Comparison of ENCODE assay signal across 8 mouse cellular contexts in genomic region chr1:57429786-57430483, GRCm38 (mm10). TPM values are rescaled to one million over a fixed set of nuclear protein-coding genes. Genes with fewer than 3 reads are reported as not detected.
DNase-seq lines count a peak whose midpoint lies in the region; ATAC-seq and TF ChIP-seq lines count a peak whose summit lies in the region.

No protein-coding gene starts in this region.

- no peak for TF ChIP-seq POLR2A in limb, embryonic 14.5 days (IDR thresholded peaks at IDR 0.05; ENCODE audit: borderline replicate concordance, extremely low read depth, insufficient read depth, insufficient read length)

- no peaks in the 10 kb centered on the region for H3K9me3 ChIP-seq in liver, embryonic 11.5 days (ENCODE audit: control insufficient read depth, low read length)
- no peaks in the 10 kb centered on the region for H3K9me3 ChIP-seq in embryonic facial prominence, embryonic 10.5 days
- H3K9me3 ChIP-seq in heart, embryonic 15.5 days (replicated peaks): no peaks in the 10 kb centered on the region
- H3K9me3 ChIP-seq in limb, embryonic 14.5 days (ENCODE audit: control insufficient read depth, low read length): no peaks in the 10 kb centered on the region
- no peaks in the 10 kb centered on the region for H3K9me3 ChIP-seq in stomach, embryonic 15.5 days

- peak; percentile 10 for DNase-seq in liver
- DNase-seq in liver, embryonic 11.5 days (ENCODE audit: low spot score): no peak
- DNase-seq in embryonic facial prominence, embryonic 10.5 days (ENCODE audit: low spot score): peak; percentile 48
- peak; percentile 61 for DNase-seq in limb, embryonic 14.5 days (ENCODE audit: low spot score)
- no peak for DNase-seq in ovary, postnatal 36 days (ENCODE audit: low spot score)
- no peak for DNase-seq in thymus, postnatal 14 days

- H3K9ac ChIP-seq in liver, embryonic 11.5 days (ENCODE audit: low read depth, low read length): no peak overlapping the region
- no peak overlapping the region for H3K9ac ChIP-seq in heart, embryonic 15.5 days
- H3K9ac ChIP-seq in limb, embryonic 14.5 days (ENCODE audit: low read depth, low read length, severe bottlenecking): no peak overlapping the region
- no peak overlapping the region for H3K9ac ChIP-seq in stomach, embryonic 15.5 days

- no peaks in the 10 kb centered on the region for H3K27me3 ChIP-seq in liver, embryonic 11.5 days (replicated peaks; ENCODE audit: control insufficient read depth, insufficient read depth, low read length)
- H3K27me3 ChIP-seq in embryonic facial prominence, embryonic 10.5 days (replicated peaks; ENCODE audit: low read depth, poor library complexity, severe bottlenecking): no peaks in the 10 kb centered on the region
- no peaks in the 10 kb centered on the region for H3K27me3 ChIP-seq in heart, embryonic 15.5 days
- no peaks in the 10 kb centered on the region for H3K27me3 ChIP-seq in limb, embryonic 14.5 days (ENCODE audit: control insufficient read depth, insufficient read depth, low read length)
- H3K27me3 ChIP-seq in stomach, embryonic 15.5 days (replicated peaks): no peaks in the 10 kb centered on the region

- no peak overlapping the region for H3K4me3 ChIP-seq in liver, embryonic 11.5 days (ENCODE audit: low read depth, low read length)
- H3K4me3 ChIP-seq in embryonic facial prominence, embryonic 10.5 days: peak overlapping the region; percentile 41
- H3K4me3 ChIP-seq in heart, embryonic 15.5 days: peak overlapping the region; percentile 28
- H3K4me3 ChIP-seq in limb, embryonic 14.5 days (replicated peaks; ENCODE audit: low read length): no peak overlapping the region
- 0 out of 2 replicates have a peak overlapping the region, but pooled peaks have one; percentile 16 for H3K4me3 ChIP-seq in stomach, embryonic 15.5 days (replicated peaks)

- ATAC-seq in liver, embryonic 11.5 days (replicated peaks; ENCODE audit: low FRiP score): no peak
- ATAC-seq in heart, embryonic 15.5 days (replicated peaks; ENCODE audit: insufficient number of reproducible peaks, insufficient read depth, low FRiP score, low read depth): no peak
- ATAC-seq in limb, embryonic 14.5 days (ENCODE audit: low FRiP score, low read depth): peak; percentile 41; the same call in 1 of the 2 replicates
- ATAC-seq in stomach, embryonic 15.5 days (ENCODE audit: insufficient read depth, low FRiP score, low read depth): no peak; the same call in 1 of the 2 replicates

- WGBS in liver, embryonic 11.5 days: 20% methylated on average over 12 of the region's 12 CpGs
- WGBS in embryonic facial prominence, embryonic 10.5 days: 4% methylated on average over 12 of the region's 12 CpGs
- 31% methylated on average over 12 of the region's 12 CpGs for WGBS in heart, embryonic 15.5 days
- WGBS in limb, embryonic 14.5 days: 8% methylated on average over 12 of the region's 12 CpGs
- 10% methylated on average over 12 of the region's 12 CpGs for WGBS in stomach, embryonic 15.5 days

- no peak overlapping the region; the same call in 1 of the 2 replicates for H3K4me2 ChIP-seq in liver, embryonic 11.5 days
- peak overlapping the region; percentile 43 for H3K4me2 ChIP-seq in heart, embryonic 15.5 days
- peak overlapping the region; percentile 40 for H3K4me2 ChIP-seq in limb, embryonic 14.5 days (replicated peaks; ENCODE audit: low read depth, low read length, severe bottlenecking)
- H3K4me2 ChIP-seq in stomach, embryonic 15.5 days: peak overlapping the region; percentile 37; the same call in 1 of the 2 replicates

- H3K27ac ChIP-seq in liver, embryonic 11.5 days (ENCODE audit: low read depth, low read length): no peak overlapping the region
- peak overlapping the region; percentile 41; the same call in 1 of the 2 replicates for H3K27ac ChIP-seq in embryonic facial prominence, embryonic 10.5 days (replicated peaks)
- peak overlapping the region; percentile 31 for H3K27ac ChIP-seq in heart, embryonic 15.5 days
- H3K27ac ChIP-seq in limb, embryonic 14.5 days (replicated peaks; ENCODE audit: low read depth, low read length): 0 out of 2 replicates have a peak overlapping the region, but pooled peaks have one; percentile 28
- no peak overlapping the region for H3K27ac ChIP-seq in stomach, embryonic 15.5 days

- H3K36me3 ChIP-seq in liver, embryonic 11.5 days (ENCODE audit: control insufficient read depth, insufficient read depth, low read length): no peaks in the 10 kb centered on the region
- H3K36me3 ChIP-seq in embryonic facial prominence, embryonic 10.5 days (replicated peaks): no peaks in the 10 kb centered on the region
- no peaks in the 10 kb centered on the region for H3K36me3 ChIP-seq in heart, embryonic 15.5 days
- H3K36me3 ChIP-seq in limb, embryonic 14.5 days (ENCODE audit: control insufficient read depth, insufficient read depth, low read length): no peaks in the 10 kb centered on the region
- no peaks in the 10 kb centered on the region for H3K36me3 ChIP-seq in stomach, embryonic 15.5 days

- no peaks in the 10 kb centered on the region for H3K4me1 ChIP-seq in liver, embryonic 11.5 days (replicated peaks; ENCODE audit: control insufficient read depth, insufficient read depth, low read length)
- peaks cover 19% of the 10 kb centered on the region for H3K4me1 ChIP-seq in embryonic facial prominence, embryonic 10.5 days
- peaks cover 9% of the 10 kb centered on the region; the same call in 1 of the 2 replicates for H3K4me1 ChIP-seq in heart, embryonic 15.5 days (replicated peaks)
- peaks cover 14% of the 10 kb centered on the region; the same call in 1 of the 2 replicates for H3K4me1 ChIP-seq in limb, embryonic 14.5 days (ENCODE audit: control insufficient read depth, insufficient read depth, low read length)
- H3K4me1 ChIP-seq in stomach, embryonic 15.5 days: no peaks in the 10 kb centered on the region

RNA-seq across cellular contexts. Expression of gene Tyw5, which starts 23.0 kb away (rescaled TPM):
- polyA plus RNA-seq in liver, embryonic 11.5 days (2014; fragmentation: Nextera tagmentation; extraction: Ambion mirVana): 27.1 and 27.5 TPM in 2 replicates
- 32.8 and 34.8 TPM in 2 replicates for polyA plus RNA-seq in embryonic facial prominence, embryonic 10.5 days (2016; fragmentation: Nextera tagmentation; extraction: Ambion mirVana)
- polyA plus RNA-seq in heart, embryonic 15.5 days (2015; fragmentation: Nextera tagmentation; extraction: Ambion mirVana): 16.9 and 19.0 TPM in 2 replicates
- polyA plus RNA-seq in limb, embryonic 14.5 days (2012; rRNA removed): 22.3 and 30.1 TPM in 2 replicates
- polyA plus RNA-seq in limb, embryonic 14.5 days (2014; fragmentation: Nextera tagmentation; extraction: Ambion mirVana): 25.3 and 25.6 TPM in 2 replicates
- 26.0 and 28.7 TPM in 2 replicates for polyA plus RNA-seq in stomach, embryonic 15.5 days (2015; fragmentation: Nextera tagmentation; extraction: Ambion mirVana)

RNA-seq across cellular contexts. Expression of gene Maip1, which starts 23.8 kb away (rescaled TPM):
- 17.5 and 17.8 TPM in 2 replicates for polyA plus RNA-seq in liver, embryonic 11.5 days (2014; fragmentation: Nextera tagmentation; extraction: Ambion mirVana)
- polyA plus RNA-seq in embryonic facial prominence, embryonic 10.5 days (2016; fragmentation: Nextera tagmentation; extraction: Ambion mirVana): 19.0 and 19.5 TPM in 2 replicates
- polyA plus RNA-seq in heart, embryonic 15.5 days (2015; fragmentation: Nextera tagmentation; extraction: Ambion mirVana): 14.0 and 15.0 TPM in 2 replicates
- 10.6 and 13.5 TPM in 2 replicates for polyA plus RNA-seq in limb, embryonic 14.5 days (2012; rRNA removed)
- polyA plus RNA-seq in limb, embryonic 14.5 days (2014; fragmentation: Nextera tagmentation; extraction: Ambion mirVana): 14.7 and 15.4 TPM in 2 replicates
- 17.0 and 19.2 TPM in 2 replicates for polyA plus RNA-seq in stomach, embryonic 15.5 days (2015; fragmentation: Nextera tagmentation; extraction: Ambion mirVana)

RNA-seq across cellular contexts. Expression of gene 1700066M21Rik, which starts 52.5 kb away (rescaled TPM):
- 15.5 and 18.0 TPM in 2 replicates for polyA plus RNA-seq in liver, embryonic 11.5 days (2014; fragmentation: Nextera tagmentation; extraction: Ambion mirVana)
- 8.6 and 11.0 TPM in 2 replicates for polyA plus RNA-seq in embryonic facial prominence, embryonic 10.5 days (2016; fragmentation: Nextera tagmentation; extraction: Ambion mirVana)
- 7.7 and 9.8 TPM in 2 replicates for polyA plus RNA-seq in heart, embryonic 15.5 days (2015; fragmentation: Nextera tagmentation; extraction: Ambion mirVana)
- 8.2 and 10.5 TPM in 2 replicates for polyA plus RNA-seq in limb, embryonic 14.5 days (2012; rRNA removed)
- 13.8 and 14.7 TPM in 2 replicates for polyA plus RNA-seq in limb, embryonic 14.5 days (2014; fragmentation: Nextera tagmentation; extraction: Ambion mirVana)
- 13.3 and 13.4 TPM in 2 replicates for polyA plus RNA-seq in stomach, embryonic 15.5 days (2015; fragmentation: Nextera tagmentation; extraction: Ambion mirVana)

Comparison
In these comparisons a context has a peak if more than half of its experiments do, and no peak if none do; other contexts are left out.
1. DNase-seq: peak in liver (single experiment), embryonic facial prominence, embryonic 10.5 days (single experiment) and limb, embryonic 14.5 days (single experiment); none in liver, embryonic 11.5 days (single experiment), ovary, postnatal 36 days (single experiment) and thymus, postnatal 14 days (single experiment).
2. H3K27ac ChIP-seq: peak in embryonic facial prominence, embryonic 10.5 days (single experiment), heart, embryonic 15.5 days (single experiment) and limb, embryonic 14.5 days (single experiment); none in liver, embryonic 11.5 days (single experiment) and stomach, embryonic 15.5 days (single experiment).
3. H3K4me3 ChIP-seq: peak in embryonic facial prominence, embryonic 10.5 days (single experiment), heart, embryonic 15.5 days (single experiment) and stomach, embryonic 15.5 days (single experiment); none in liver, embryonic 11.5 days (single experiment) and limb, embryonic 14.5 days (single experiment).